Mouse (Mus musculus): Measurements from ENCODE around the gene Katnal1. TPM values are rescaled to one million over a fixed set of nuclear protein-coding genes. Genes with fewer than 3 reads are reported as not detected.

Gene Katnal1
- polyA plus RNA-seq, 1 experiment, result 8.2 TPM

- Histone ChIP-seq H3K27me3 (ENCODE audit: control insufficient read depth, insufficient read depth, insufficient read length) (no peaks in the 10 kb centered on the region), H3K4me3 (ENCODE audit: insufficient read depth, poor library complexity, severe bottlenecking) (no peak overlapping the region), H3K79me2 (ENCODE audit: control insufficient read depth, insufficient read depth) (no peaks in the 10 kb centered on the region), H3K36me3 (ENCODE audit: control insufficient read depth, insufficient read depth) (no peaks in the 10 kb centered on the region), H3K79me3 (ENCODE audit: low read depth) (no peaks in the 10 kb centered on the region), H3ac (ENCODE audit: control insufficient read depth, insufficient read length, low read depth) (no peak overlapping the region)
- TF ChIP-seq USF1 (IDR thresholded peaks at IDR 0.05; ENCODE audit: low read depth) (no peak), MYOG (IDR thresholded peaks at IDR 0.05; ENCODE audit: control insufficient read depth, extremely low read depth, insufficient read length) (no peak), CTCF (IDR thresholded peaks at IDR 0.05; ENCODE audit: control insufficient read depth, insufficient read depth, insufficient read length) (no peak), MYOD1 (IDR thresholded peaks at IDR 0.05; ENCODE audit: control insufficient read depth, insufficient read length, low read depth) (no peak)
These were observed 56.0 kb downstream of the Katnal1 start for GRCm38 (mm10) chr5:148873116-148873515.

- TF ChIP-seq FOSL1 (IDR thresholded peaks at IDR 0.05; ENCODE audit: insufficient read depth, low read length, poor library complexity, severe bottlenecking) (no peak), USF1 (IDR thresholded peaks at IDR 0.05; ENCODE audit: low read depth) (no peak), CTCF (IDR thresholded peaks at IDR 0.05; ENCODE audit: control insufficient read depth, insufficient read depth, insufficient read length) (no peak), MAX (IDR thresholded peaks at IDR 0.05) (no peak), MYOD1 (IDR thresholded peaks at IDR 0.05; ENCODE audit: control insufficient read depth, insufficient read length, low read depth) (no peak), CEBPB (IDR thresholded peaks at IDR 0.05; ENCODE audit: low read depth) (no peak), MYOG (IDR thresholded peaks at IDR 0.05; ENCODE audit: control insufficient read depth, extremely low read depth, insufficient read length) (no peak)
- H3K79me2 ChIP-seq (ENCODE audit: control insufficient read depth, insufficient read depth), result no peaks in the 10 kb centered on the region
- no peaks in the 10 kb centered on the region for H3K36me3 ChIP-seq (ENCODE audit: control insufficient read depth, insufficient read depth)
- H3K27me3 ChIP-seq (ENCODE audit: control insufficient read depth, insufficient read depth, insufficient read length), result no peaks in the 10 kb centered on the region
- no peaks in the 10 kb centered on the region for H3K79me3 ChIP-seq (ENCODE audit: low read depth)
- H3ac ChIP-seq (ENCODE audit: control insufficient read depth, insufficient read length, low read depth), result no peak overlapping the region
- H3K4me3 ChIP-seq (ENCODE audit: insufficient read depth, poor library complexity, severe bottlenecking), result no peak overlapping the region
These were observed 59.5 kb downstream of the Katnal1 start for GRCm38 (mm10) chr5:148869583-148869982.

GRCm38 (mm10) chr5:148867766-148868165 is 61.4 kb downstream of the Katnal1 start:
- Histone ChIP-seq H3K79me2 (ENCODE audit: control insufficient read depth, insufficient read depth) (no peaks in the 10 kb centered on the region), H3ac (ENCODE audit: control insufficient read depth, insufficient read length, low read depth) (no peak overlapping the region), H3K4me3 (ENCODE audit: insufficient read depth, poor library complexity, severe bottlenecking) (no peak overlapping the region), H3K79me3 (ENCODE audit: low read depth) (no peaks in the 10 kb centered on the region), H3K27me3 (ENCODE audit: control insufficient read depth, insufficient read depth, insufficient read length) (no peaks in the 10 kb centered on the region), H3K36me3 (ENCODE audit: control insufficient read depth, insufficient read depth) (no peaks in the 10 kb centered on the region)
- TF ChIP-seq MAX (IDR thresholded peaks at IDR 0.05), result no peak
- TF ChIP-seq MYOD1 (IDR thresholded peaks at IDR 0.05; ENCODE audit: control insufficient read depth, insufficient read length, low read depth), result no peak
- TF ChIP-seq MYOG (IDR thresholded peaks at IDR 0.05; ENCODE audit: control insufficient read depth, extremely low read depth, insufficient read length), result no peak
- no peak for TF ChIP-seq CEBPB (IDR thresholded peaks at IDR 0.05; ENCODE audit: low read depth)
- no peak for TF ChIP-seq FOSL1 (IDR thresholded peaks at IDR 0.05; ENCODE audit: insufficient read depth, low read length, poor library complexity, severe bottlenecking)
- no peak for TF ChIP-seq USF1 (IDR thresholded peaks at IDR 0.05; ENCODE audit: low read depth)
- TF ChIP-seq CTCF (IDR thresholded peaks at IDR 0.05; ENCODE audit: control insufficient read depth, insufficient read depth, insufficient read length), result no peak

GRCm38 (mm10) chr5:148867171-148867570 is 61.9 kb downstream of the Katnal1 start:
- TF ChIP-seq CEBPB (IDR thresholded peaks at IDR 0.05; ENCODE audit: low read depth), result no peak
- TF ChIP-seq FOSL1 (IDR thresholded peaks at IDR 0.05; ENCODE audit: insufficient read depth, low read length, poor library complexity, severe bottlenecking), result no peak
- no peak for TF ChIP-seq MAX (IDR thresholded peaks at IDR 0.05)
- no peak for TF ChIP-seq MYOD1 (IDR thresholded peaks at IDR 0.05; ENCODE audit: control insufficient read depth, insufficient read length, low read depth)
- TF ChIP-seq MYOG (IDR thresholded peaks at IDR 0.05; ENCODE audit: control insufficient read depth, extremely low read depth, insufficient read length), result no peak
- TF ChIP-seq USF1 (IDR thresholded peaks at IDR 0.05; ENCODE audit: low read depth), result no peak
- TF ChIP-seq CTCF (IDR thresholded peaks at IDR 0.05; ENCODE audit: control insufficient read depth, insufficient read depth, insufficient read length), result no peak
- no peak overlapping the region for H3K4me3 ChIP-seq (ENCODE audit: insufficient read depth, poor library complexity, severe bottlenecking)
- no peaks in the 10 kb centered on the region for H3K36me3 ChIP-seq (ENCODE audit: control insufficient read depth, insufficient read depth)
- no peaks in the 10 kb centered on the region for H3K79me2 ChIP-seq (ENCODE audit: control insufficient read depth, insufficient read depth)
- H3K27me3 ChIP-seq (ENCODE audit: control insufficient read depth, insufficient read depth, insufficient read length), result no peaks in the 10 kb centered on the region
- no peaks in the 10 kb centered on the region for H3K79me3 ChIP-seq (ENCODE audit: low read depth)
- H3ac ChIP-seq (ENCODE audit: control insufficient read depth, insufficient read length, low read depth), result no peak overlapping the region

- Histone ChIP-seq H3K4me3 (ENCODE audit: insufficient read depth, poor library complexity, severe bottlenecking) (no peak overlapping the region), H3K27me3 (ENCODE audit: control insufficient read depth, insufficient read depth, insufficient read length) (no peaks in the 10 kb centered on the region), H3K79me3 (ENCODE audit: low read depth) (no peaks in the 10 kb centered on the region), H3ac (ENCODE audit: control insufficient read depth, insufficient read length, low read depth) (no peak overlapping the region), H3K36me3 (ENCODE audit: control insufficient read depth, insufficient read depth) (no peaks in the 10 kb centered on the region), H3K79me2 (ENCODE audit: control insufficient read depth, insufficient read depth) (no peaks in the 10 kb centered on the region)
- TF ChIP-seq MAX (IDR thresholded peaks at IDR 0.05), result no peak
- TF ChIP-seq CTCF (IDR thresholded peaks at IDR 0.05; ENCODE audit: control insufficient read depth, insufficient read depth, insufficient read length), result no peak
- TF ChIP-seq USF1 (IDR thresholded peaks at IDR 0.05; ENCODE audit: low read depth), result no peak
- no peak for TF ChIP-seq MYOD1 (IDR thresholded peaks at IDR 0.05; ENCODE audit: control insufficient read depth, insufficient read length, low read depth)
- TF ChIP-seq FOSL1 (IDR thresholded peaks at IDR 0.05; ENCODE audit: insufficient read depth, low read length, poor library complexity, severe bottlenecking), result no peak
- TF ChIP-seq MYOG (IDR thresholded peaks at IDR 0.05; ENCODE audit: control insufficient read depth, extremely low read depth, insufficient read length), result no peak
- TF ChIP-seq CEBPB (IDR thresholded peaks at IDR 0.05; ENCODE audit: low read depth), result no peak
These were observed 62.5 kb downstream of the Katnal1 start for GRCm38 (mm10) chr5:148866571-148866970.

- Histone ChIP-seq H3ac (ENCODE audit: control insufficient read depth, insufficient read length, low read depth) (no peak overlapping the region), H3K36me3 (ENCODE audit: control insufficient read depth, insufficient read depth) (no peaks in the 10 kb centered on the region), H3K79me3 (ENCODE audit: low read depth) (no peaks in the 10 kb centered on the region), H3K79me2 (ENCODE audit: control insufficient read depth, insufficient read depth) (no peaks in the 10 kb centered on the region), H3K27me3 (ENCODE audit: control insufficient read depth, insufficient read depth, insufficient read length) (peaks cover 4% of the 10 kb centered on the region), H3K4me3 (ENCODE audit: insufficient read depth, poor library complexity, severe bottlenecking) (no peak overlapping the region)
- no peak for TF ChIP-seq FOSL1 (IDR thresholded peaks at IDR 0.05; ENCODE audit: insufficient read depth, low read length, poor library complexity, severe bottlenecking)
- no peak for TF ChIP-seq CTCF (IDR thresholded peaks at IDR 0.05; ENCODE audit: control insufficient read depth, insufficient read depth, insufficient read length)
- no peak for TF ChIP-seq MYOD1 (IDR thresholded peaks at IDR 0.05; ENCODE audit: control insufficient read depth, insufficient read length, low read depth)
- TF ChIP-seq MYOG (IDR thresholded peaks at IDR 0.05; ENCODE audit: control insufficient read depth, extremely low read depth, insufficient read length), result no peak
These were observed 65.7 kb downstream of the Katnal1 start for GRCm38 (mm10) chr5:148863409-148863808.
